Mouse (Mus musculus) thymus, postnatal 36 days (tissue): ENCODE measurements around the gene Hnrnpdl.

Source experiments
- DNase-seq, 2 experiments: peaks; one replicate each; pipeline ENCODE4 v3.0.0; 2022; ENCODE audit warnings: mixed read lengths in 2 of 2

Hnrnpdl gene

GRCm38 (mm10) chr5:100046096-100046495 lies 6.6 kb upstream of the Hnrnpdl start:
- DNase-seq, result no peak

- DNase-seq, result no peak
Measured at GRCm38 (mm10) chr5:100044621-100045020, 5.2 kb upstream of the Hnrnpdl start.

GRCm38 (mm10) chr5:100044030-100044429 lies 4.6 kb upstream of the Hnrnpdl start:
- no peak for DNase-seq

- no peak for DNase-seq
Measured at GRCm38 (mm10) chr5:100043361-100043760, 3.9 kb upstream of the Hnrnpdl start.

- DNase-seq, result no peak
Measured at GRCm38 (mm10) chr5:100042467-100042866, 3.0 kb upstream of the Hnrnpdl start.

GRCm38 (mm10) chr5:100041272-100041671 lies 1.8 kb upstream of the Hnrnpdl start:
- no peak for DNase-seq

GRCm38 (mm10) chr5:100040281-100040784 lies 869 bp upstream of the Hnrnpdl start:
- peak in 1 of 2 experiments; percentile 44 for DNase-seq

- DNase-seq, result peak; percentile 97
Measured at GRCm38 (mm10) chr5:100038714-100039601, 506 bp downstream of the Hnrnpdl start.

- peak; percentile 92 to 94 for DNase-seq
Measured at GRCm38 (mm10) chr5:100037965-100038713, 1.3 kb downstream of the Hnrnpdl start.

GRCm38 (mm10) chr5:100036681-100037080 lies 2.8 kb downstream of the Hnrnpdl start:
- peak; percentile 35 to 54 for DNase-seq

- DNase-seq, result no peak
Measured at GRCm38 (mm10) chr5:100035950-100036349, 3.5 kb downstream of the Hnrnpdl start.

GRCm38 (mm10) chr5:100032646-100033045 lies 6.8 kb downstream of the Hnrnpdl start:
- no peak for DNase-seq

GRCm38 (mm10) chr5:100032107-100032506 lies 7.4 kb downstream of the Hnrnpdl start:
- DNase-seq, result no peak

GRCm38 (mm10) chr5:100030069-100030468 lies 9.4 kb downstream of the Hnrnpdl start:
- no peak for DNase-seq

- no peak for DNase-seq
Measured at GRCm38 (mm10) chr5:100024868-100025267, 14.6 kb downstream of the Hnrnpdl start.

GRCm38 (mm10) chr5:100024403-100024802 lies 15.1 kb downstream of the Hnrnpdl start:
- DNase-seq, result no peak

- DNase-seq, result no peak
Measured at GRCm38 (mm10) chr5:100020089-100020488, 19.4 kb downstream of the Hnrnpdl start.

GRCm38 (mm10) chr5:100012599-100012998 lies 26.9 kb downstream of the Hnrnpdl start:
- no peak for DNase-seq

GRCm38 (mm10) chr5:100008485-100008884 lies 31.0 kb downstream of the Hnrnpdl start:
- DNase-seq, result no peak

GRCm38 (mm10) chr5:100007040-100007375 lies 32.5 kb downstream of the Hnrnpdl start:
- no peak for DNase-seq

- DNase-seq, result no peak
Measured at GRCm38 (mm10) chr5:100006324-100007039, 33.0 kb downstream of the Hnrnpdl start.

- no peak for DNase-seq
Measured at GRCm38 (mm10) chr5:100005896-100006295, 33.6 kb downstream of the Hnrnpdl start.

- no peak for DNase-seq
Measured at GRCm38 (mm10) chr5:100005431-100005830, 34.0 kb downstream of the Hnrnpdl start.
